Mouse (Mus musculus): ENCODE measurements around the gene Dbx1.
A peak's percentile ranks its signal among the peaks of the same experiment; 100 is the strongest.

Gene Dbx1

DNA sequence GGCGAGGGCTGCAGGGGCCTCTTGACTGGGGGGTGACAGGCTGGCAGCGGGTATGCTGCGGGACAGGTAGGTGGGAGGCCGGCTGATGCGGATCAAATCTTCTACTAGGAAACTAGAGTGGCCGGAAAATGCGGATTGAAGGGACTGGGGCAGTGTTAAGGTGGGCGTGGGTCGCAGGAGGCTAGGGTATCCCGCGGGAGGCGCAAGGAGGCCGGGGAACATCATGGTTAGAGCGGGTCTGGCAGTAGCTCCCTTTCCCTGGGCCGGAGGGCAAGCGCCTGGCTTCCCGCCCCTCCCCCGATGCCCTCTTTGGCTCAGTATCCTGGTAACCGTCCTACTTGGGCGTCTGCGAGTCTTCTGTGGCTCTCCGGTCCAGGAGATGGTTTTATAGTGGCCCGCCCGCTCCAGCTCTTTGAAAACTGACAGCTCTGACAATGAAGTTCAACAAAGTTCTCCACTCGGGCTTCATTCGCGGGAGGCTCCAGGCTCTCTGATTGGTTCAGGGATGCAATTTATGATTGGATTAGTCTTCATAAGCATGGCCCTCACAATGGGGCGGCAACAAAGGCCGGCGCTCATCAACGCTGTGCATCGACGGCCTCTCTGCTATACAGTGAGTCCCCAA lies at the start of gene Dbx1:
Gene Dbx1 (minus strand): TSS at position 359 of the 625 bp plus-strand sequence.
- no peak for DNase-seq

DNA sequence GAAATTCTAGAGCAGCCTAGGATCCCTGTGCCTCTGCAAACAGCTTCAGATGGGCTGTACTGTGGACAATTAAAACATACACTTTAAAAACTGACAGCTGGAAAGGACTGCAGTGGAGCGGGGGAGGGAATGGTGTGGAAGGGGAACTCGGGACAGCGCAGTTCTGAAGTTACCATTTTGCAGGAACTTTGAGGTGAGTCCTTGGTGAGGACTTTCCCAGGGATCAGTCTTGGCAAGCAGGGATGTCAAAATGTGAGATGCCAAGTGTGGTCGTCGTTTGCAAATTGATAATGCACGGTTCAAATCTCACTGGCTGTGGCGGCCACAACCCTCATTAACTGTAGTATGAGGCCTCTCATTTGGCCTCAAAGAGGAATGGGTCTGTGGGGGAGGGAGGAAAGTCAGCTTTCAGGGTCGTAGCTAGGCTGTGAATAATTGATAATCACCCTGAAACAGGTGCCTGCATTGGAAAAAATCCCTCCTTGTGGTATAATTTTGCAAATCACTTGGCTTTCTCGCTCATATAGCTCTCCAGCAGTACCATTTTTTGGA lies 42.3 kb upstream of the Dbx1 start:
- DNase-seq = no peak

DNA sequence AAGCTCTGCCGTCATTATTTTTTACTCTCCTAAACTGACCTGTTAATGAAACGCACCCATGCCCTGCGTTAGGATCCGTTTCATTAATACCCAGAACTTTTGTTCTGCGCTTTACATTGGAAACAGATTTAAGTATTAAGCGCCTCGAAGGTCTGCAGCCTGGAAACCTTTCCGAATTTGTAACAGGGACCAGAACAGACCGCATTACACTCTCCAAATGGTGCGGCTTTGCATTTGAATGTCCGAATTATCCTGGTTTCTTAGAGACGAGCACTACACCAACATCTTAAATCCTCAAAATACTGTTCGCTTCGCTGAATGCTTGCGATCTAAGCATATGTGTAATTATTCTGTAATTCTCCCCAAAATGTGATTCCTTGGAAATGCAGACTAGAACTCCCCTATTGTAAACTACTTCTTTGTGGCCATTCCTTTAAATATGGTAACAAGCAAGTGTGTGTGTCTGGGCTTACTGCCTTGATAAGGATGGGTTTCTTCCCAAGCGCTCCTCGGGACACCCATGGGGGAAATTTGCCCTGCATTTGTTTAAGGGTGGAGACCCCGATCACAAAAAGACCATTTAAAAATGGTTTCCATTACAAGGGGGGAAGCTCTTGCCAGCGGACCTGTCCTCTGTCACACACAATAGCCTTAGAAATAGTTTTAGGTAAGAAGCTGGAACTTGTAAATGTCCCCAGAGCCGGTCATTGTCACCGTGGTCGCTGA lies 41.6 kb upstream of the Dbx1 start:
- DNase-seq = no peak

DNA sequence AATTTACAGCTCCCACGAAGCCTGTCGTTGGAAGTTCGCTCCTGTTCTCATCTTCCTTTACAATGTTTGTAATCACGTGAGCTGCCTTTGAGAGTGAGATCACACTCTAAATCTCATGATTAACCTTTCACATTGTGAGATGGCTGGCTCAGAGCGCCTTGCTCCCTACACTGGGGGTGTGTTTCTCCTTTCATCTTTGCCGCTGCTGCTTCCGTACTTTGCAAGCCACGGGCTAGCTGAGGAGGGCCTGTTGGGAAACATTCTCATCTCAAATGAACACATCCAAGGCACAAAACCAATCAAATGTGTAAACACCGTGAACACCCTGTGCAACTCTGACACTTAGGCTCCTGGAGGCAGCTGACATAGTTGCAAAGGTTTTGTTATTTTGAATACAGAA lies 40.5 kb upstream of the Dbx1 start:
- no peak for DNase-seq

DNA sequence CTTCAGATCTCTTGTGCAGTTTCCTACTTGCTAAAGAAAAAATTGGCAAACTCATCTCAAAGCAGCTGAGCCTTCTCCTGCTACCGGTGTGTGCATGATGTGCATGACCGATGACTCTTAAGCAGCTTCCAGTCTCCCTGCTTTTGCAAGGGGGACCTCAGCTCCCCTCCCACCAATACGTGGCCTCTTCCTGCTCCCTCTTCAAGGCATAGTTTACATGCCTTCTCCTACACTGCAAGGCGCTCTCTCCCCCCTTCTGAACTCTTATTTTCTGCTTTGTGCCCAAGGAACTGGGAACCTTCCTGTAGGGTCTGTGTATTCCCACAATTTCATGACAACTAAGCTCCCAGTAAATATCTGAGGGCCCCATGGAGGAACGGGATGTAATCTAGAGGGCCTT lies 40.0 kb upstream of the Dbx1 start:
- no peak for DNase-seq

DNA sequence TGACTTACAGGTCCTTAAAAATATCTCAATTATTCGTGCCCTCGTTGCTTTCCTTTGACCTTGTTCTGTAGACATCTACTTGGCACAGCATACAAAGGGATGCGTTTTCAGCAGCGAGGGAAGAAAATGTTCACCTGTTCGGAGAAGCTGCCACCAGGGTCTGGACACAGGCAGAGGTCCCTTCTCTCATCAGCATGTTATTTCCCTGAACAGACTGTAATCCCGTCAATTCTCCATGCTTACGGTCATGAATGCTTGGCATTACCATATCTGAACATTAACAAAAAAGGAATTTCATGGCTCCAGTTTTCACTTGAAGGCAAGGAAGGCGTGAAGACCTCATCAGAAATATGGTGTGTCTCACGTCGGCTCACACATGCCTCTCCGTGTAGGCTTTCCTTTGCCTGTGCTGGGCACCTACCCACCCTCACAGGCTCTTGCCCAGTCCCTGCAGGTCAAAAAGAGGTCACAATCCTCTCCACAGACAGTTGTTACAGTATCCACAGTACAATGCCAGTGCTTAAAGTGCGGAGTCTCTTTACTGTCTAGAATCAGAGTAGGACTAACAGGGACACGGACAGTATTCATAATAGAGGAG lies 31.7 kb upstream of the Dbx1 start:
- no peak for DNase-seq

DNA sequence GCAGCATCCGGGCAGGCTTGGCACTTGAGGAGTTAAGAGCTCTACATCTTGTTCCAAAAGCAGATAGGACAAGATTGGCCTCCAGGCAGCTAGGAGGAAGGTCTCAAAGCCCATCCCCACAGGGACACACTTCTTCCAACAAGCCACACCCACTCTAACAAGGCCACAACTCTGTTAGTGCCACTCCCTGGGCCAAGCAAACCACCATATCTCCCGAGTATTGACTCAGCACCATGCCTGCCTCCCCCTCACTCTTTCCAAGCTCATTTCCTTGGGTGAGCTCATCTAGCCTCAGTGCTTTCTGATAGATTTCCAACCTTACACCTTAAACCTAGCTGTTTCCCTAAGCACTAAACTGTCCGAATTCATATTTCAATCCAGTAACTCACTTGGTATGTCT lies 26.9 kb upstream of the Dbx1 start:
- DNase-seq = no peak

DNA sequence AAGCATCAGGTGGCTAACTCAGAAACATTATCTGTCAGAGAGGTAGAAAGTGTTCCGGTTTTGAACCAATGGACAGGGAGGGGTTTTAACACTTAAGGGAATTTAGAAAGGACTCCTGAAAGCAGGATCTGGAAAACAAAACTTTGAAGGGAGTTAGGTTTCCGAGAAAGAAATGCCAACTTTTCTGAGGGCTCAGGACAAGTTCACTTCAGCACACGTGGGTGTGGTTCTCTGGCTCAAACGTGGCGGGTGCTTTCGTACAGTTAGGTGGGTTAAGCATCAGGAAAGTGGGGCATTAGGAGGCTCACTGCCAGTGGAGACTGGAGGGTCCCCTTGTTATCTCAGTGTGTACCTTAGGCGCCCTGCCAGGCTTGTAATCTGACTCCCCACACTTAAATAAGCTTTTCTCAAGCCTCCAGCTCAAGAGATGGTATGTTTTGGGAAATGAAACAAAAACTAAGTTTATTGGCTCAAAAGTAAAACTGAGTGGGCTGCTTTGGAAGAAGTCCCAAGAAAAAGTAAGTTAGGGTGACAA lies 25.9 kb upstream of the Dbx1 start:
- DNase-seq = no peak

DNA sequence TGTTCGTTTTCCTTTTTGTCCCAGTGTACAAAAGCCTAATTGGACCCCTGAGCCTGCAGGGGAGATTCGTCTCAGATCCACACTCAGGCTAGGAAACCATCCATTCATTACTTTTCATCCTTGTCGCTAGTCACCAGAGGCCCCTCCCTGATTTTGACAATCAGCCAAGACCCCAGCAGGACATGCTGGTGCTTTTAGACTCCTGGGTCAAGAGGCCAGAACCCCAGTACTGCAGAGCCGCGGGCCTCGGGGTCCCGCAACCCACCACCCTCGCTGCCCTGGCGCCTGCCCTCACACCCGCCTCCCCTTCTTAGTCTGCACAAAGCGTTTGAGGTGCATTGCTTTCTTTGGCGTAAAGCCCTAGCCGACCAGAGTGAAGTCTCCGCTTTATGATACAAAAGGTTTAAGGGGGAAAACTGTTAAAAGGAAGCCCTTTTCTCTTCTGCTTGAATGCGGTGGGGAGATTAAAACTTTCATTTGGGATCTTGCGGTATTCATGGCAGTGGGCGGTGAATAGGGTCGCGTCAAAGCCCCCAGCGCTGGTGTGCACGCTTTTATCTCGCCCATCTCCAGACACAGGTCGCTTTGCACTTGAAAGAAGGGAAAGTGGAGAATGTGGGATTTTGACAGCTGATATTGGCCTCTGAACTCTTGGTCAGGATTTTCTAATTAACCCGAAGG lies 25.3 kb upstream of the Dbx1 start:
- DNase-seq = no peak

DNA sequence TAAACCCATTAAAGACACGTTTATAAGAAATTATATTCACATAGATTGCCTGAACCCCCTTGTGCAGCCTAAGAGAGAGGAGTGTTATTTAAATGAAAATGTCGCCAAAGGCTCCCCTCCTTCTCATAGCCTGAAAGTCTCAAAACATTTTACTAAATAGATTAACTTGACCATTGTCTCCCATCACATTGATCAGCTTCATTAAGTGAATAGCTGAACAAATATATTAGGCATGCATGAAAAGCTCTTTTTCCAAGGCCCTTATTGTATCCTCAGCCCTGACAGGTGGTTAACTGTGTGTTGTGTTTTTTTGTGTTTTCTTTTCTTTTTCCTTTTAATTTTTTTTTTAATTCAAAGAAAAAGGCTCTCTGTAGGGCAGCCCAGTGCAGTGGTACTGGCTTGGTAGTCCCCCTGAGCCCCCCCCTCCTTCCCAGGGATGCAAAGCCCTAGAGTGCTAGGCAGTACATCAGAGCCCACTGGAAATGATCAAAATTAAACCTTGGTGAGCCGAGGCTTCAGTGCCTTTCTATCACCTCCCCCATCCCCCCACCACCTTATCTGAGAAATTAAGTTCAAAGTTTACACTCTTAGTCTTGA lies 4.2 kb upstream of the Dbx1 start:
- DNase-seq = no peak

DNA sequence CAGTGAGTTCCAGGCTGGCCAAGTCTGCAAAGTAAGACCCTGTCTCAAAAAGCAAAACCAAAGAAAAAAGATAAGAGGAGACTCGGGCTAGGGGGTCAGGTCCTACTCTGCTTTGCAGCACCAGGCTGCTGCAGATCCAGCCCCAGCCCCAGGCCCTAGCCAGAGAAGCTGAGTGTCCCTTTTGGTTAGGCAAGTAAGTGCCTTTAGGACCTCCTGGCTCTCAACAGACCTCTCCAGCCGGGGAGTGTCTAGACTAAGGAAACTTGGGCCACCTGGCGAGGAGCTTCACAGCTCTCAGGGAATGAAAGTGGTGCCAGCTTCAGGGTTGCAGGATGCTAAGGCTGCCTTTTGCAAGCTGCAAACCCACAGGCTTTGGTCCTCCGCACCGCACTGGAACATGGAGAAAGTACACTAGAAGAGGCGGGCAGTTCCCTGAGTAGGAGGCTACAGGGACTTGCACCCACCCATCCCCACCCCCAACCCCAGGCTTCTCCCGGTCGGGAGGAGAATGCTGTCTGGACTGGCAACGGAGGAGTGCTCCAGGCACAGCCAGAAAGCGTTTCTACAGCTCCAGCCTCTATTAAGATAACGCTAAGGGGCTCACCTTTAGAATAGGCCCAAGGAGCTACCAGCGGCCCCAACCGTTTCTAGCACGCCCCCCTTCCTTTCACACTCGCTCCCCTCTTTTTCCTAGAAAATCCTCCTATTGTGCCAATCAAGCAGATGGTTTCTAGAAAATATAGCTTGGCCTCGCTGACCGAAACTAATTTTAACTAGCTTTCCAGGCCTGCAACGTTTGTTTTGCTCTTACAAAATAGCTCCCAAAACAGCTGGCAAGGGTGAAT lies 3.4 kb upstream of the Dbx1 start:
- no peak for DNase-seq

DNA sequence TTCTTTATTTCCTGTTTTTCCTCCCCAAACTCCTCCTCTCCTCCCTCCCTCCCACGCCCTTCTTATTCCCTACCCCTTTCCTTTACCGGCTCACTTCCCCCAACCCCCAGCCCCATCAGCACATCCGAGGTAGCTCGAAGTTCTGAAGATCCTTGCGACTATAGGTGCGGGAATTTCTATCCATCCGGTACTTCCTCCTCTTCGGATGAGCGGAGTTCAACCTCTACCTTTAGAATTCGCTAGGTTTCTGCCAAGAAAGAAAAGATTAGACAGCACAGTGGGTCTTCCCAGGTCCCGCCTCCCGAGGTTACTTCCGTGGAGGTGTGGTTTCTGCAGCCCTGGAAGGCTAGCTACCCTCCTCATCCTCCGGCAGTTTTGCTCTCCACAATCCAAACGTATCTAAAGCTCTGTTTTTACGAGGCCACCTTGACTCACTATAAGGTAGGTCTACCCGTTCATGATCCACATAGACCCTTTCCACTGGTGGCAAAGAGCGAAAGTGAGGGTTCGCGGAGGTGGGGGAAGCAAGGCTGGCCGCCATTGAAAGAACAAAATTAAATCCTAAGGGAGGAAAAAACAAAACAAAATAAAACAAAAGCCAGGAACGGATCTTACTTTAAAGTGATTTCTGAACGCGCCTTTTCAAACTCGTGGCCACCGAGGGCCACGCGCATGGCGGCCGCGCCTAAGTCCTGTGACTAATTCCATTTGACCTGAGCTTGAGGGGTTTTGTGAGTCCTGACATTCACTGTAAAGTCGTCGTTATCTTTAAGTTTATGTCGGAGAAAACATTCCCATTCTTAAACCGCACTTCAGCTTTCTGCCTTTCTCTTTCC lies 2.5 kb upstream of the Dbx1 start:
- DNase-seq = no peak

DNA sequence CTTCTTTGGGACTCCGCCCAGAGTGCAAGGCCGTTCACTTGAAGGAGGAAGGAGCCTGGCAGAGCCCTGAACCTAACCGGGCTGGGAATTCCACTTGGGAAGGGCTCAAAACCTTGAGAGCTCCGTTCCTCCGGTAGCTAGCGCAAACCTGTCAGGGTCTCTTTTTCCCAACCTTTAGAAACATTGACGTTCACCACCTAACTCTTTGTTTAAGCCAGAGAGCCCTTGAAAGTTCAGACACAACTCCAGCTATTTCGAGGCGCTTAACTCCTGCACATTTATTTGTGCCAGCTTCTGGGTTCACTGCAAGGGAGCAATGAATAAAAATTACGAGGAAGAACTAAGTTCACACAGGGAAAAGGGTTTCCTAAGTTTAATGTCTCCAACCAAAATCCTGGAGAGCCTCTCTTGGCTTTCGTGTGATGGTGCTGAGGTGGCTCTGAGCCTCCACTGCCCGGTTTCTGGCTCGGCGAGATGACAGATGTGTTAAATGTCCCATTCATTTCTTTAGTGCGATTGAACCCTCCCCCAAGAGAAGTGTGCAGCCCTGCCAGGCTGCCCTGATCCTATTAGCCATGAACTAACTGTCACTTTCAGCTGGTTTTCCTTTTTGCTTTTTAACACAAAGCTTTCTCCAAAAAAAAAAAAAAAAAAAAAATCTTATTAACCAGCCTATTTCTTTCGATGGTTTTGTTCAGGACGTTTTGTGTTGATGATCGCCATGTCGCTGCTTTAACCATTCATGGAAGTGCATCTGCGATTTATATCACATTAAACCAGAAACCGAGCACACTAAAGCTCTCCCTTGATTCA lies 1.4 kb upstream of the Dbx1 start:
- no peak for DNase-seq

DNA sequence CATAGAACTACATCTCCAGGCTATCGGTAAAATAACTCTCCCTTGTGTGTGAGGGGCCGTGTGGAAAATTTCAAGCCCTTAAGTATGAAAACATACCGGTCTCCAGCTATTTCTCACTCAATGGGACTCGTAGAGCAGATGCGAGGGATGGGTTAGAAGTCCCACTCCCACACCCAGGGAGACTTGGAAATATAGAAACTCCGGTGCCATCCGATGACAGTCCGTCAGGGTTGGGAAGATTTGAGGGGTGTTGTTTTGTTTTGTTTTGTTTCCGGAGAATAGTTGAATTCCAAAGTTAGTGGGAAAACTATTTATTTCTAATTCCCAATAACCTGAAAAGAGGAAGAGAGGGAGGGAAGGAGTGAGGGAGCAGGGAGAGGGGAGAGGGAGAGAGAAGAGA lies 632 bp upstream of the Dbx1 start:
- DNase-seq = no peak

DNA sequence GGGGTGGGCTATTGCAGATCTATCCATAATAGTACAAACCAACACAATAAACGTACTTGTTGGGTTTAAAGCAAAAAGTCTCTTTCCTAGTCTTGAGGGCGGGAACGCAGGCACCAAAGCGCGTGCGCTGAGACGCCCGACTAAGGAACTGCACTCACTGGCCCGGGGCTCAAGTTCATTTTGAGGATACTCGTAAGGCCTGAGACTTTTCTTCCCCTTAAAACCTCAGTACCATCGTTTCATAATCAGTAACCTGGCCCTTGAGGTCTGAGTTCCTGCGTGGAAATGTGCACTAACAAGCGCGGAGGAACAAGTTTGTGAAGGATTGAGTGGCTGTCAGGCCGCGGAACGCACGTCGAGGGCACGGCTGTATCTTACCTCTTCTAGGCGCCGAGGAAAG lies 678 bp downstream of the Dbx1 start:
- DNase-seq = no peak

DNA sequence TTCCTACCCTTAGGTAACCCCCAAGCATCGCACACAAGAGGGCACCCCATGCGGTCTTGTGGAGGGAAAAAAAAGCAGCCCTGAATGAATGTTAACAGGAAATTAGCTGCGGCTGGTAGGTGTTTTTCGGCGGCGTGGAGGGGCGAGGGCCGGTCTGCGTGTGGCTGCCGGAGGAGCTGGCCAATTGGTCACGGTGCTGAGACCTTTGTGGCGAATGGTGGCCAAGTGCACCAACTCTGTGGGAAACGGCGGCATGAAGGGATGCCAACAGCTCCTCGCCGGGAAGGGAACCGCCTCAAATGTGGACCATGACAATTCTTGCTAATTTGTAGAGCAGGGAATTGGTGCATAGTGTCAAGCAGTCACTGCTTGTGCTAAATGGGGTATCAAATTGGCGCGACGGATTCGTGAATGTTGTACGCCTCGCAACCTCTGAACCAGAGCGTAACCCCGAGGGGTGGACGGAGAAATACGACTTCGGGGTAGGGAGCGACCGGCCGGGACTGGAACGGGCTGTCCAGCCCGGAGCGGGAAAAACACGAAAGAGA lies 1.5 kb downstream of the Dbx1 start:
- no peak for DNase-seq

DNA sequence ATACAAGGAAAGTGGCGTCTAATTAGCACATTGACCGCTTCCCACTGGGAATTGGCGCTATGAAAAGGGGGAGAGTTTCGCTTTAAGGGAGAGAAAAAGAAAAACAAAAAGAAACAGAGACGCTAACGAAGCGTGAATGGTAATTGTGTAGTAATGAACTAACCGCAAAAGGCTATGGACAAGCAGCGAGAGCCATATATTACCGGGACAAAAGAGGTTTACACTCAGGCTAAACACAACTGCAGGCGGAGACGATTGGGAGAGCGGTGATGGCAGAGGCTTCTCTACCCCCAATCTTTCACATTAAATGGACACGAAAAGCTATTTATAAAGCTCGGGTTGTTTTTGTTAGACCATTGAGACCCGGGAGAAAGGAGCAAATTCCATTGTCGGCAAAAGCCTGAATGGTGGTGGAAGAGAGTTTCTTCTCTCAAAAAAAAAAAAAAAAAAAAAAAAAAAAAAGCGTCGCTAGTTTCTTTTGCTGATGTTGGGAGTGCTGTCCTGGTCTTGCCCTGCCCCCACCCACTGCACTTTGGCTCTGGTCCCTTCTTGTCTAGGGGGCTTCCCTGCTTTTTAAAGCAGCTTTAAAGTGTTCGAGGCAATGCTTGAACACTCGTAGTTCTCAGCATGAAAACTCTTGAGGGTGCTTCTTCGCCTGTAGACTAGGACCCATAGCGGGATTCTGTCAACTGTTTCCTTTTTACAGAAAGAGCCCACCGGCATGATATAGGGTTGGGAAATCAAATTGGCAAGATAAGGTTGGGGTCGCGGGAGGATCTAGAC lies 2.2 kb downstream of the Dbx1 start:
- DNase-seq = no peak

DNA sequence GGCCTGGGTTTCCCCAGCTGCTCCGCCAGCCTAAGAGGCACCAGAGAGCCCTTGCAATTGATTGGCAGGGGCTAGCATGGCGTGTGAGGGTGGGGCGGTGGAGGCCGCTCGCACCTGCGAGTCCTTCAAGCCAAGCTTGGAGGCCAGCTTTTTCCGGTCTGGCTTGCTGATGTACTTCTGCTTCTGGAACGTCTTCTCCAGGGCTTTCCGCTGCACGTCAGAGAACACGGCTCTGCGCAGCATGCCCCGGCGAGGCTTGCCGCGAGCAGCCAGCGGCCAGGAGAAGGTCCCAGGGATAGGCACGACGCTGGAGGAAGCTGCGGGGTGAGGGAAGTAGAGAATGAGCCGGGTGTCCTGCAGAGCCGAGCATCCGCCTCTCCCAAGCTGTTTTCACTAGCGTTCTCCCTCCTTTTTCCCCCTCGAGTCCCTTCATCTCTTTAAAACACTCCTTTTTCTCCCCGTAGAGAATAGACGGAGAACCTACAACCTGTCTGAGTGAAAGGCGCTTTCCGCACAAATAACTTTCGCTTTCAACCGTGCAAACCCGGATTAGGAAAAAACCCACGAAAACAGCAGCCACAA lies 3.2 kb downstream of the Dbx1 start:
- DNase-seq = peak in 1 of 2 experiments; percentile 43
